Mouse (Mus musculus): Measurements from ENCODE around the gene Tec.

The Tec gene

DNA sequence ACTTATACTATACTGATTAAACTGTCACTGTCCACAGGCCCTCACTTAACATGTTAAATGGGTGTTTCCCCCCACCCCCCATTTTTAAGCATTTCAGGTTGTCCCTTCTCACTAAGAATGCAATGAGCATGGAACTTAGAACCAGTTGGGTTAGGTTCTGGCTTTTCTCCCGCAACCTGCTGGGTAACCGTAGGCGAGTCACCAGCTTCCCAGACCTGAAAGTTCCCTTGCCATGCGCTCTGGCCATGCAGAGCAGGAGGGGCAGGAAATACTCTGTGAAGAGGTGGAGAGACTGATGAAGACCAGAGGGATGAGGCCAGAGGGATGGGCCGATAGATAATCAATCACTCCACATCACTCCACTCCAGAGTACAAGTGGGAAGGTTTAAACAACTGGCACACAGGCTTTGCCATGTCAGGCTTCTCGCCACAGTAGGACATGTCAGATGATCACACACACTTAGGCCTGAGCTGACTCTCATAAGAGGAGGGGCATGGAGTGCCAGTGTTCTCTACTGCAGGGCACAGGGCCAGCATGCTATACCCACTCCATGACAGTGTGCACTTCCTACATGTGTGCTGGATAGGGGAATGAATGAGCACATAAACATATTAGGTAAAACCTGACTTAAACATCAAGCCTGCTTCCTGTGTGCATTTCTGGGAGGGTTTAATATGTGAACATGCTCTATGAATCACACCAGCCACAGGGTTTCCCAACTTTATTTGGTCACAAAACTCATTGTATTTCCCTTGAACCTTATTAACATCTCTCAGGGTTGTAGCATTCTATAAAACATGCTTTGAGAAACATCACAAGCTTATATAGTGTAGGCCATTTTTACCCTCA lies 13.9 kb downstream of the Tec start:
- no peak for DNase-seq (ENCODE audit: low spot score in 2 of 2)

GRCm38 (mm10) chr5:72853365-72853764 lies 14.9 kb downstream of the Tec start:
- DNase-seq (ENCODE audit: low spot score in 2 of 2), result no peak

- no peak for DNase-seq (ENCODE audit: low spot score in 2 of 2)
These were observed 15.8 kb downstream of the Tec start for GRCm38 (mm10) chr5:72852301-72852995.

DNA sequence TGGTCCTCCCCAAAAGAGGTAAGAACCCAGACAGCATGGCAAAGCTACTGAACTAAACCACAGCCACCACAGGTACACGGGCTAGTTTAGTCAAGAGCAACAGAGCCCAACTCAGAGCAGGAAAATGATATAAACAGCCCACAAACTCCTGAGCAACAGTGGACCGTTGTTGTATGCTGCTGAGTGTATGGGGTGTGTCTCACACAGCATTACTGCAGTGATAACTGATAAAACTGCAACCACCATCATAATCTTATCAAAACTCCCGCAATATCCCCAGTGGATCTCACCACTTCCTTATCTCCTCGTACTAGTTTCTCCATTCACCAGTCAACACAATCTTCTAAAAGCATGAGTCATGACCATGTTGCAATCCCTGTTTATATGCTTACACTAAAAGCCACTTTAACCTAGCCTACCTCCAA lies 16.6 kb downstream of the Tec start:
- no peak for DNase-seq (ENCODE audit: low spot score in 2 of 2)

- DNase-seq (ENCODE audit: low spot score in 2 of 2), result no peak
These were observed 17.2 kb downstream of the Tec start for GRCm38 (mm10) chr5:72850926-72851673.

GRCm38 (mm10) chr5:72848889-72849435 lies 19.3 kb downstream of the Tec start:
- no peak for DNase-seq (ENCODE audit: low spot score in 2 of 2)

DNA sequence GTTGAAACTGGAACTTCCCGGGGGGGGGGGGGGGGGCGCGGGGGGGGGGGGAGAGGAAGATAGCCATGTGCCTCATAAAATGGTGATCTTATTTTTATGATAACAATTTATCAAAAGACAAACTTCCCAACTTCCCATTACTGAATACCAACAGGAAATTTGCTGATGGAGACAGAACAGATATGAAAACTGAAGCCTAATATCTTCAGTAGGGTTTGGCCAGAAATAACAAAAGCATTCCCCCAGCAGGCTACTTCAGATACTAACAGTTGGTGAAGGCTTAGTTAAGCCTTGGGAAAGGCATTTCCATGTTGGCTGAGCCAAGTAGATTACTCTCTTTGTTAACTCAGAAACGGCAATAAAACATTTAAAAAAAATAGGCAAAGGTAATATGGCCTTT lies 21.6 kb downstream of the Tec start:
- DNase-seq (ENCODE audit: low spot score in 2 of 2), result no peak

GRCm38 (mm10) chr5:72845928-72846630 lies 22.2 kb downstream of the Tec start:
- DNase-seq (ENCODE audit: low spot score in 2 of 2), result peak in 1 of 2 experiments; percentile 43

DNA sequence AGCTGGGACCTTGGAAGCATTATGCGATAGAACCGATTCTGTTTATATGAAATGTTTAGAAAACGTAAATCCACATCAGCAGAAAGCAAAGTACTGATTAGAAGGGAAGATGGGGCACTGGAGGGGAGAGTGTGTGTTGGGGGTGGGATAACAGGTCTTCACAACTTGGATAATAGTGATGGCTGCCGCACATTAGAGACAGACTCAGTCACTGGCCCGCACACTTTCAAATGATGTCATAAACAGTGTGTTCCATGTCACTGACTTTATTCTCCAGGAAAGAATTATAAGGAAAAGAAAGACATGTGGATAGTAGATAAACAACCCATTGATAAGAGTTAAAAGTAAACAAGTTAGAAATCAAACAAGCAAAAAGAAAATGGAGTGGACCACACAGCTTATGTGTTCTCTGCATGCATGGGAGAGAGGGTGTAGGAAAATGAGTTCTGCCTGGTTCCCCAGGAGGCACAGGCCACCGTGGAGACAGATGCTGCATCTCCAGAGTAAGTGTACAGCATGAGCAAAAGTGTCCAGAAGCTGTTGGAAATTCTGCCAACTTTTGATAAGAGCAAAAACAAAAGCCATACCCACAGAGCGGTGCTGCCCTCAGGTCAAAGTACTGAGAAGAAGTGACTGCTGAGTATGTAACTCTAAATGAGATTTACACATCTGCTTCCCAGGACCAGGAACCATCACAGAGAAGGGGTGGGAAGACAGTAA lies 23.3 kb downstream of the Tec start:
- no peak for DNase-seq (ENCODE audit: low spot score in 2 of 2)

- no peak for DNase-seq (ENCODE audit: low spot score in 2 of 2)
These were observed 24.0 kb downstream of the Tec start for GRCm38 (mm10) chr5:72844294-72844693.

GRCm38 (mm10) chr5:72839655-72840054 lies 28.6 kb downstream of the Tec start:
- no peak for DNase-seq (ENCODE audit: low spot score in 2 of 2)

GRCm38 (mm10) chr5:72838976-72839375 lies 29.3 kb downstream of the Tec start:
- DNase-seq (ENCODE audit: low spot score in 2 of 2), result no peak

DNA sequence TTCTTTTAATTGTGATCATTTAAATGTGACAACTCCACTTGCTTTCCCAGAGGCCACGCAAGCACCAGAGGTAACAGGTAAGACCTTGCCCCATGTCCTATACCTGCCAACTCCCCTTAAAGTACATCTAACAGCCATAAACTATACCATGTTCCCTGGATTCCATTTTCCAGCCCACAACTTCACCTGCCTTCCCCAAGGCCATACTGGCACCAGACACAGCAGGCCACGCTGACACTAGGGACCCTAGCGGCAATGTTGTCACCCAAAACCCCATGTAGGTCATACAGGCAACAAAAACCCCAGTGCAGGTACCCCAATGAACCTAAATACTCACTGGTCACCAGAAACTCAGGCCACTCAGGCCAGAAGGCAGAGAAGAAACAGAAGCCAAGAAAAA lies 32.6 kb downstream of the Tec start:
- no peak for DNase-seq (ENCODE audit: low spot score in 2 of 2)

DNA sequence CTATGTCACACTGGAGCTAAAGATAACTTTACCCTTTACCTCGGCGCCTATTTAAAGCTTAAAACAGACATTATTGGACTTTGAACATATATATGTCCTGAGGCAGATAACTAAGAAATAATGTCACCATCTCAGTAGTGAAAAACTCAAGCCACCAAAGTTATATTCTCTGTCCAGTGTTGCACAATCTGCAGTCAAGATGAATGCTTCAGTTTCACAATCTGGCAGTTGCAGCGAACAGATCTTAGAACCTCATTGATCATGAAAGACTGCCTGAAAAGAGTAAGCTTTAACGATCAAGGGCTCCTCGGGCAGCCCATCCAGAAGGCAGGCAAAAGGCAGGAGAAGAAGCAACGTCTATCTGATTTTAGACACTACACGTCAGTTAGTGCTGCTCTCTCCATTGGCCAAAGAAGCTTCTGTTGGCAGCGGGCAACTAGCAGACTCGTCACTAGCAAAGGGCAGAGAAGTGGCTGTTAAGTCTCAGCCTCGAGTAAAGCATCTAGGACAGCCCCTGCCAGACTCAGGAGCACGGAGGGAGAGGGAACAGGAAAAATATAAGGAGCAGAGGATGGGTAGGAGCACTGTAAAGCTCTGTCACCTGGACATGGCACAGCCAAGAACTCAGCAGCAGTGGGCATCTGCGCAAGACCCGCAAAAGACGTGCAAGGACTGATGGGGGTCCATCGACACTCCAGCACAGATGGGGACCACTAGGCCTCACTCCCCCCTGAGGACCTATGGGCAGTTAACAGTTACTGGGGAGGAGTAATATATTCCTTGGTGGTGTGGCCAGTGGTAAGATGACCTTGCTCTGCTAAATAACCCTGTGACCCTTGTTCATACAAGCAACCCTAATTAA lies 35.1 kb downstream of the Tec start:
- no peak for DNase-seq (ENCODE audit: low spot score in 2 of 2)

DNA sequence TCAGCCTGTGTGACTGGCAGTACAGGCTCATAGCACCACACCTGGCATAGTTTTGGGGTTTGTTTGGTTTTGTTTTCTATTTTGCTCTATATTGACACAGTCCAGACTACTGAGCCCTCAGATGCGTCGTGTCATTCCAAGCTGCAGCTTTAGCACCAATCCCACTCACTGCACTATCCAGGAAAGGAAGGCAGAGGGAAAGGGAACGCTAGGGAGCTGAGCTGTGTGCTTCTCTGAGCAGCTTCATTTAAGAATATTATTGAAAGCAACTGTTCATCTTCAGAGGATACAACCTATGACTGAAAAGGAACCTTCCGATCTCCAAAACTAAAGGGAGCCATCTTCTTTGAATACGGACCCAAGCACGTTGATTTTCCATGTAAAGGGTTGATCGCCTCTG lies 36.1 kb downstream of the Tec start:
- no peak for DNase-seq (ENCODE audit: low spot score in 2 of 2)

GRCm38 (mm10) chr5:72830988-72831610 lies 37.2 kb downstream of the Tec start:
- no peak for DNase-seq (ENCODE audit: low spot score in 2 of 2)

- DNase-seq (ENCODE audit: low spot score in 2 of 2), result no peak
These were observed 38.7 kb downstream of the Tec start for GRCm38 (mm10) chr5:72829506-72830067.

DNA sequence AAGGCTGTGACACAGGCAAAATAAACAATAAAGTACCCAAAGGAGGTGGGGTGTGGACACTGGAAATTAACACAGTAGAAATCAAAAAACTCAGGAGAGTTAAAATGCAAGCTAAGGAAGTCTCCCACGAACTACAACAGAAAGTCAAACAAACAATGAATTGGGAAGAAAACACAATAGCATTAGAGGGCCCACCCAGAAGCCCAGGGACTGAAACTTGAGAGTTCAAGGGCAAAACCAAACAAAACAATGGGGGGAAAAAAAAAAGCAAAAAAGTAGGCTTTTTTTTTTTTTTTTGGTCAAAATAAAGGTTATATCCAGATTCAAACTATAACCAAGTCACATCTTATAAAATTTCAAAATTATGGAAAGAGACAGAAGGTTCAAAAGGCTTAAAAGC lies 39.9 kb downstream of the Tec start:
- DNase-seq (ENCODE audit: low spot score in 2 of 2), result no peak

DNA sequence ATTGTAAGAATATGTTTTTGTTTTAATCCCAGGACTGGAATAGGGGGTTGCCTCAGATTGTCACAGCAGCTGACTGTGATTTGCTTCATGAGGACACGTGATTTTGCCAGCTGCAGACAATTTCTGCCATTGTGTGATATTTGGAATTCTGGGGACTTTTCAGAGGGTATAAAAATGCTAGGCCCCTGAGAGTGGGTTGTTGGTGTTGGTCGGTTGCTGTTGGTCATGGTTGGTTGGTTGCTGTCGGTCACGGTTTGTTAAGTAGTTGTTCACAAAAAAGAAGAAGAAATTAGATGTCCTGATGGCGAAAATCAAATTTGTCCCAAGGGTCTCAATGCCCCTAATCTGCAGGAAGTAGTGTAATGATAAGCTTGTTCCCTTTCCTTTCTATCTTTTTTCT lies 40.8 kb downstream of the Tec start:
- DNase-seq (ENCODE audit: low spot score in 2 of 2), result no peak
